Mouse (Mus musculus) G1E (cell line): ENCODE measurements around the gene Nr2f2. TPM values are rescaled to one million over a fixed set of nuclear protein-coding genes. Genes with fewer than 3 reads are reported as not detected.

ENCODE experiments used
- ATAC-seq: 2 replicates; pipeline ENCODE4 v1.8.0; 2016; ENCODE audit warnings: mild to moderate bottlenecking; ENCODE audit not compliant: insufficient number of reproducible peaks, poor library complexity, low FRiP score, severe bottlenecking; ENCODE audit errors: extremely low read depth
- DNase-seq: peaks from one replicate; pipeline ENCODE4 v3.0.0; 2012; ENCODE audit warnings: low spot score
- H3K27me3 ChIP-seq: 2 replicates; pipeline ENCODE4 v1.6.1; 2012; ENCODE audit warnings: mild to moderate bottlenecking, low read length, inconsistent platforms; ENCODE audit not compliant: insufficient read depth
- H3K36me3 ChIP-seq: replicated peaks from 2 replicates; pipeline ENCODE3; 2012; ENCODE audit warnings: mild to moderate bottlenecking, inconsistent platforms
- H3K4me1 ChIP-seq: 2 replicates; pipeline ENCODE4 v1.6.1; 2012; ENCODE audit warnings: low read depth, low read length, inconsistent platforms, mixed read lengths; ENCODE audit not compliant: insufficient read depth
- H3K4me3 ChIP-seq: 2 replicates; pipeline ENCODE4 v1.5.1; 2012; ENCODE audit warnings: low read depth, mild to moderate bottlenecking, inconsistent platforms, low read length, moderate library complexity, mixed read lengths
- H3K9me3 ChIP-seq: replicated peaks from 2 replicates; pipeline ENCODE4 v1.6.1; 2012; ENCODE audit warnings: inconsistent platforms
- CTCF ChIP-seq: IDR thresholded peaks from 2 replicates; pipeline ENCODE4 v1.5.1; 2012; ENCODE audit warnings: low read depth, low read length, inconsistent platforms, mixed read lengths
- GATA1 ChIP-seq: IDR thresholded peaks from 2 replicates; pipeline ENCODE4 v1.6.1; 2012; ENCODE audit warnings: borderline replicate concordance, low read length, inconsistent platforms, mixed read lengths
- GATA2 ChIP-seq: IDR thresholded peaks from 2 replicates; pipeline ENCODE4 v1.6.1; 2012; ENCODE audit warnings: low read depth, low read length, inconsistent platforms, borderline replicate concordance
- POLR2AphosphoS5 ChIP-seq: IDR thresholded peaks from 2 replicates; pipeline ENCODE4 v1.6.1; 2012; ENCODE audit warnings: low read depth, low read length, inconsistent platforms; ENCODE audit not compliant: insufficient replicate concordance
- TAL1 ChIP-seq: conservative IDR thresholded peaks from 2 replicates; pipeline ENCODE4 v1.6.1; 2012; ENCODE audit warnings: low read depth, low read length, inconsistent platforms, mixed read lengths
- polyA plus RNA-seq: library from polyadenylated mRNA; stranded (reverse); fragments of >175 nt; gene quantifications from 2 replicates; pipeline ENCODE4 v1.2.3, GENCODE M21; 2012
- total RNA-seq, 2 experiments: library from RNA; stranded (forward) in 1 of 2; stranded (reverse) in 1 of 2; fragments of 200-1000 nt in 1 of 2; fragments of >200 nt in 1 of 2; fragmentation: Nextera tagmentation in 1 of 2; gene quantifications; 2 replicates each; pipeline ENCODE4 v1.2.3; 2014 to 2017

Gene Nr2f2
- total RNA-seq (2014; fragmentation: Nextera tagmentation) (not detected in 2 replicates), total RNA-seq (2017) (0.33 TPM in 1 of 2 replicates, not detected in the other), polyA plus RNA-seq (0.01 TPM in 1 of 2 replicates, not detected in the other)

DNA sequence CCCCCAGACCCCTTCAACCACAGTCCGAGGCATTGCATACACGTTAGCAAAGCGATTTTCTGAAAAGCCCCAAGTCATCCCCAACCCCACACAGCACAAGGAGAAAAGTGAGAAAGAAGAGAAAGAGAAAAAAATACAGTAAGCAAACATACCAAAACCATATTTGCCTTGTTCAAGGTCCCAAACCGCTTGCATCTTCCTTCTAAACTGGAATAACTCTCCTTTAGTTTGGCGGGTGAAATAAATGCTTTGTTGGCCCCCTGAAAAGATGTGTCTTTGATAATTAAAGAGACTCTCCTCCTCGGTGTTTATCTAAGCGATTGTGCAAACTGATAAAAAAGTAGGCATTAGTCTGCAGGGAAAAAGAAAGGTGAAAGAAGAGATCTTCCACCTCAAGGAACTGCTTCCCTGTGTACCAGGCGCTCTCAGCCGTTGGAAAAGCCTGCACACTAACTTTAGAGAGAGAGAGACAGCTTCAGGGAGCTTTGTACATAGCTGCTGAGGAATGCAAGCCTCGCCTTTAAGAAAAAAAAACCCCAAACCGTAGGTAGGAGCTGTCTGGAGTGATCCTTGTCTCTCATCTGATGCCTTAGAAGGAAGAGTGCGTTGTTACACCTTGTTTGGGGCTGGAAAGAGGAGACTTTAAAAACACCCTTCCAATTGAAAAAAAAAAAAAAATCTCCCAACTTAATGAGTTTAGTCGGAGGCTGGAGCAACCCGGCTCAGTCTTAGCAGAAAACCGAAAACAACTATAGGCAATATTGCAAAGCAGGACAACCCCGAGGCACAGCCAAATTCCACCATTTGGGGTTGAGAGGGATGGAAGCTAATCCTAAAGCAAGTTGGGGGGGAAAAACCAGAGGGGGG, at the start of gene Nr2f2:
Gene Nr2f2, minus strand, starts transcription at position 795 of the 867 bp plus-strand sequence.
- H3K4me3 ChIP-seq, result no peak within 1 kb of the TSS

GRCm38 (mm10) chr7:70414461-70414860, 47.9 kb upstream of the Nr2f2 start:
- DNase-seq (no peak), ATAC-seq (no peak)
- peaks cover 34% of the 10 kb centered on the region for H3K9me3 ChIP-seq

More for the DNA sequence above, at the start of gene Nr2f2:
- Histone ChIP-seq H3K4me1 (no peaks in the 10 kb centered on the region), H3K9me3 (peaks cover 52% of the 10 kb centered on the region), H3K27me3 (no peaks in the 10 kb centered on the region), H3K36me3 (no peaks in the 10 kb centered on the region)
- no peak for DNase-seq
- ATAC-seq, result no peak
- no peak for TF ChIP-seq GATA2
- TF ChIP-seq GATA1, result no peak
- TF ChIP-seq TAL1, result no peak
- no peak for TF ChIP-seq POLR2AphosphoS5
- no peak for TF ChIP-seq CTCF

GRCm38 (mm10) chr7:70413646-70414045, 47.1 kb upstream of the Nr2f2 start:
- Histone ChIP-seq H3K36me3 (no peaks in the 10 kb centered on the region), H3K4me3 (no peak overlapping the region), H3K27me3 (no peaks in the 10 kb centered on the region), H3K9me3 (peaks cover 34% of the 10 kb centered on the region), H3K4me1 (no peaks in the 10 kb centered on the region)
- TF ChIP-seq POLR2AphosphoS5 (no peak), TAL1 (no peak), CTCF (no peak), GATA2 (no peak), GATA1 (no peak)
- DNase-seq (no peak), ATAC-seq (no peak)

More at GRCm38 (mm10) chr7:70414461-70414860, 47.9 kb upstream of the Nr2f2 start:
- H3K4me1 ChIP-seq, result no peaks in the 10 kb centered on the region
- no peak overlapping the region for H3K4me3 ChIP-seq
- TF ChIP-seq CTCF (no peak), TAL1 (no peak), POLR2AphosphoS5 (no peak), GATA2 (no peak), GATA1 (no peak)
- H3K36me3 ChIP-seq, result no peaks in the 10 kb centered on the region
- H3K27me3 ChIP-seq, result no peaks in the 10 kb centered on the region

DNA sequence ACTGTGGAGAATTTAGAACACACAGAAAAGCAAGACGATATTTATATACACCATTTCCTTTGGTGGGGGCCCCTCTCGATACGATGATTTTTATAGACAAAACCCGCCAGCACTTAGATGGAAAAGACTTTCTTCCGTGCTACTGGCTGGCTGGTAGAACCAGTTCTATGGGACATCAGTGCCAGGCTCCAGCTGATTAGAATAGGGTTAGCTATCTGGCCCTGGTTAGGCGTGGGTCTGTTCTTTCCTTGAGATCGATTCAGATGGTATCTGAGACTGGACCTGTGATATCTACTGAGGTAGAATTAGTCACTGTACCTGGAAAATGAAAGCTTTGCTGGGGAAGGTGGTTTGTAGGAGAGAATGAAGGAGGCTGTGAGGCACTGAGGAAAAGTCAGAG, 46.4 kb upstream of the Nr2f2 start:
- H3K9me3 ChIP-seq, result peaks cover 34% of the 10 kb centered on the region
- ATAC-seq (no peak), DNase-seq (no peak)
- no peak for TF ChIP-seq TAL1
- no peak for TF ChIP-seq CTCF
- TF ChIP-seq POLR2AphosphoS5, result no peak
- TF ChIP-seq GATA1, result no peak
- TF ChIP-seq GATA2, result no peak
- H3K4me1 ChIP-seq, result no peaks in the 10 kb centered on the region
- H3K36me3 ChIP-seq, result no peaks in the 10 kb centered on the region
- H3K4me3 ChIP-seq, result no peak overlapping the region
- H3K27me3 ChIP-seq, result no peaks in the 10 kb centered on the region

DNA sequence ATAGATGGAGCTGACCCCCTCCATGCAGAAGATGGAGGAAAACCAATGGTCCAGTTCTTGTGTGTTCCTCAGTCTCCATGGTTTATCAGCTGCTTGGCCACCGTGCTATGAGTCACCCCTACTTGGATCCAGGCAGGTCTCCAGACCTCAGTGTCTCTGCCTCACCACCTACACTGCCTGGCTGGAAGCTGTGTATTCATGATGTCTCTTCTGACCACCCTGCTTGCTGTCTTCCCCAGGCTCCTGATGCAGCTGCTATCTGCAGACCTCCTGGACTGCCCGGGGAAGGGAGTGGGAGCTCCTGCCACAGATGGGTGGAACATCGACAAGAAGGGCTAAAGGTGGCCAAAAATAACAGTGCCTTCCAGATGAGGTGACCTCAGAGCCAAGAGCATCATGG, 43.8 kb upstream of the Nr2f2 start:
- no peak for ATAC-seq
- Histone ChIP-seq H3K9me3 (peaks cover 38% of the 10 kb centered on the region), H3K4me3 (no peak overlapping the region), H3K4me1 (no peaks in the 10 kb centered on the region), H3K27me3 (no peaks in the 10 kb centered on the region), H3K36me3 (no peaks in the 10 kb centered on the region)
- no peak for TF ChIP-seq TAL1
- TF ChIP-seq POLR2AphosphoS5, result no peak
- TF ChIP-seq GATA2, result no peak
- no peak for TF ChIP-seq CTCF
- TF ChIP-seq GATA1, result no peak
- DNase-seq, result no peak

DNA sequence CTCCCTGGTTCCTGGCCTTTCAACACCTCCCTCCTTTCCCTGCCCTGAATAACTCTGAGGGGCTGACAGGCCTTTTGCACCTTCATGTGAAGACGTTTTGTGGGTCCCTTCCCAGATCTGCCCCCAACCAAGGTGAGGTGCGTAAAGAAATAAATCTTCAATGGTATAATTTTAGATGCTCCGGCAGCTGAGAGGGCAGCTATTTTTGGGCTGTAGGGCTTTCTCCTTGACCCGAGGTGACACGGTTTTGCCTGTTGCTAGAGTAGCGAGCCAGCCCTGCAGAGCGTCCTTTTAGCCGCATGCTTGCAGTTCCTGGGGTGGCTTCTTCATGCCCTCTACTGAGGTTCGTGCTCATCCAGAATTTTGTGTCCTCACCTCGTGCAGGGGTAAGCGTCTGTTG, 43.4 kb upstream of the Nr2f2 start:
- no peak for DNase-seq
- no peaks in the 10 kb centered on the region for H3K36me3 ChIP-seq
- no peak for ATAC-seq
- no peaks in the 10 kb centered on the region for H3K27me3 ChIP-seq
- no peaks in the 10 kb centered on the region for H3K4me1 ChIP-seq
- no peak overlapping the region for H3K4me3 ChIP-seq
- H3K9me3 ChIP-seq, result peaks cover 36% of the 10 kb centered on the region
- TF ChIP-seq POLR2AphosphoS5 (no peak), CTCF (no peak), GATA1 (no peak), GATA2 (no peak), TAL1 (no peak)
